Mouse (Mus musculus): ENCODE data around the gene Mettl22. TPM values are rescaled to one million over a fixed set of nuclear protein-coding genes. Genes with fewer than 3 reads are reported as not detected.

Gene Mettl22
- polyA plus RNA-seq (2014; fragmentation: Nextera tagmentation; extraction: Ambion mirVana), result 24.4 and 30.0 TPM in 2 replicates

DNA sequence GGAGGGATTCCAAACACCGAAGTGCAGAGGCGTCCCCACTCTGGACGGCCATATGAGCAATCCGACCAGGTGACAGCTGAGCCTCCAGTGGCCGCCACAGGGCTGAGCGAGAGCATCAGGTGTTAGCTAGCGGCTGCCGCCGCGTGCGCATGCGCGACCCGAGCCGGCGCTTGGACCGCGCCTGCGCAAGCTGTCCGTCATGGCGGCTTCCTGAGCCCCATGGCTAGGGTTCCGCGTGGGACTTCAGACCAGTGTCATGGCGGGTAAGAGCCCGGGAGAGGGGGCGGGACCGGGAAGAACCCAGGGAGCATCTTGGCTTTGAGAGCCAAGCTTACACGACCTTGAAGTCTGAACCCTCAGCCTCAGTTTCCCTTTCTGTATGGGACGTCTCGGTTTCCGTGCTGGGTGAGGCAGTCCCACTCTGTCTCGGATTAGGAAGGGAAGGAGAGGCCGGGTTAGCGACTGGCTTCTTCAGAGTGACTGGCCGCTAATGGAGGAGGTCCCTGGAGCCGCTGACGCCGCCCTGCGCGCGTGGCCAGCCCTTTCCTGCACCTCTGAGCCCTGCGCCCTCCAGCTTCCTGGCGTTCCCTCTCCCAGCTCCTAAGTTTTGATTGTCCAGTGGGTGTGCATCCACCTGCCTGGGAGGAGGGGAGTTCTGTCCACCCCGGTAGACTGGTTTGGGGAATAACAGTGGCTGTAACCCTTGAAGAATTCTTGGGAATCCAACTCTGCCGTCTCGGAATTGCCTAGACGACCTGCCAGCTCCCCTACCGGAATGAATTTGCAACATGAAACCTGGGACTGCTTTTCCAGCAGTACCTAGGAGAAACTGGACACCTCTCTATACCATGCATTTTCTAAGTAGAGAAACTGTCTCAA, at the start of gene Mettl22:
Gene Mettl22, plus strand, starts transcription at position 186 of the 879 bp plus-strand sequence.
- Histone ChIP-seq H3K9ac (ENCODE audit: low read length) (peak within 1 kb of the TSS; percentile 93), H3K27me3 (ENCODE audit: control insufficient read depth, insufficient read depth, low read length) (no peaks in the 10 kb centered on the region), H3K9me3 (ENCODE audit: control insufficient read depth, low read length) (no peaks in the 10 kb centered on the region), H3K4me2 (ENCODE audit: low read depth) (peak within 1 kb of the TSS; percentile 55), H3K27ac (ENCODE audit: low read depth, low read length) (peak within 1 kb of the TSS; percentile 67), H3K4me3 (ENCODE audit: low read depth, low read length) (peak within 1 kb of the TSS; percentile 78), H3K36me3 (ENCODE audit: control insufficient read depth, insufficient read depth, low read length) (no peaks in the 10 kb centered on the region; the same call in 1 of the 2 replicates), H3K4me1 (ENCODE audit: control insufficient read depth, insufficient read depth, low read length) (peaks cover 6% of the 10 kb centered on the region; the same call in 1 of the 2 replicates)
- under 1% methylated on average over 48 of the region's 48 CpGs for WGBS
- ATAC-seq (ENCODE audit: insufficient read depth, low FRiP score, low TSS enrichment) (peak; percentile 94), DNase-seq (ENCODE audit: low spot score) (peak; percentile 95)

- Histone ChIP-seq H3K9me3 (ENCODE audit: control insufficient read depth, low read length) (no peaks in the 10 kb centered on the region), H3K9ac (ENCODE audit: low read length) (no peak overlapping the region), H3K4me2 (ENCODE audit: low read depth) (no peak overlapping the region), H3K27me3 (ENCODE audit: control insufficient read depth, insufficient read depth, low read length) (peaks cover 31% of the 10 kb centered on the region), H3K4me3 (ENCODE audit: low read depth, low read length) (no peak overlapping the region), H3K4me1 (ENCODE audit: control insufficient read depth, insufficient read depth, low read length) (0 out of 2 replicates have a peak, but pooled peaks cover 4% of the 10 kb centered on the region), H3K36me3 (ENCODE audit: control insufficient read depth, insufficient read depth, low read length) (no peaks in the 10 kb centered on the region), H3K27ac (ENCODE audit: low read depth, low read length) (no peak overlapping the region)
- WGBS, result 95% methylated on average over 4 of the region's 4 CpGs
- no peak for DNase-seq (ENCODE audit: low spot score)
- ATAC-seq (ENCODE audit: insufficient read depth, low FRiP score, low TSS enrichment), result no peak
Observed at GRCm38 (mm10) chr16:8420842-8421241, 49.7 kb upstream of the Mettl22 start.

GRCm38 (mm10) chr16:8423626-8424114, 46.9 kb upstream of the Mettl22 start:
- H3K4me1 ChIP-seq (ENCODE audit: control insufficient read depth, insufficient read depth, low read length), result 0 out of 2 replicates have a peak, but pooled peaks cover 4% of the 10 kb centered on the region
- no peak overlapping the region for H3K4me3 ChIP-seq (ENCODE audit: low read depth, low read length)
- no peak for DNase-seq (ENCODE audit: low spot score)
- H3K9me3 ChIP-seq (ENCODE audit: control insufficient read depth, low read length), result no peaks in the 10 kb centered on the region
- no peak overlapping the region for H3K9ac ChIP-seq (ENCODE audit: low read length)
- no peak overlapping the region for H3K27ac ChIP-seq (ENCODE audit: low read depth, low read length)
- H3K36me3 ChIP-seq (ENCODE audit: control insufficient read depth, insufficient read depth, low read length), result no peaks in the 10 kb centered on the region
- no peak for ATAC-seq (ENCODE audit: insufficient read depth, low FRiP score, low TSS enrichment)
- H3K27me3 ChIP-seq (ENCODE audit: control insufficient read depth, insufficient read depth, low read length), result peaks cover 33% of the 10 kb centered on the region
- no peak overlapping the region for H3K4me2 ChIP-seq (ENCODE audit: low read depth)
- 41% methylated on average over 7 of the region's 7 CpGs for WGBS

- Histone ChIP-seq H3K4me3 (ENCODE audit: low read depth, low read length) (peak overlapping the region; percentile 27; the same call in 1 of the 2 replicates), H3K9ac (ENCODE audit: low read length) (no peak overlapping the region), H3K27ac (ENCODE audit: low read depth, low read length) (no peak overlapping the region), H3K4me2 (ENCODE audit: low read depth) (peak overlapping the region; percentile 48), H3K4me1 (ENCODE audit: control insufficient read depth, insufficient read depth, low read length) (0 out of 2 replicates have a peak, but pooled peaks cover 4% of the 10 kb centered on the region), H3K9me3 (ENCODE audit: control insufficient read depth, low read length) (no peaks in the 10 kb centered on the region), H3K27me3 (ENCODE audit: control insufficient read depth, insufficient read depth, low read length) (peaks cover 33% of the 10 kb centered on the region), H3K36me3 (ENCODE audit: control insufficient read depth, insufficient read depth, low read length) (no peaks in the 10 kb centered on the region)
- DNase-seq (ENCODE audit: low spot score), result no peak
- WGBS, result 3% methylated on average over 43 of the region's 43 CpGs
- no peak for ATAC-seq (ENCODE audit: insufficient read depth, low FRiP score, low TSS enrichment)
Observed at GRCm38 (mm10) chr16:8424161-8424970, 46.2 kb upstream of the Mettl22 start.

DNA sequence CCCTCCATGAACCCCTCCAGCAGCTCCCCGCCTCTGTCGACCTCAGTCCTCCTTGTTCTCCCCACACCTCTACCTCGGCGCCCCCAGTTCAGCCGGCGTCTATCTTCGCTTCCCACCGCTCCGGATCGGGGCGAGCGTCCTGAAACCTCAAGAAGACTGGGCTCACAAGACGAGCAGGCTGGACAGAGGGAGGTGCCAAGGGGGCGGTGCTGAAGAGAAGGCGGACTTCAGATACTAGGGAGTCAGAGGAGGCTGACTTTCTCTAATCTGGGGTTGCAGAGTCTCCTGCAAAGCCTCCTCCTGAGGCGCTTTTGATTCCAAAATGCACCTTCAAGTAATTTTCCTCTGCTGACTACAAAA, 45.6 kb upstream of the Mettl22 start, which contains the start of gene Tmem114:
Gene Tmem114, minus strand, starts transcription at position 166 of the 360 bp plus-strand sequence.
- ATAC-seq (ENCODE audit: insufficient read depth, low FRiP score, low TSS enrichment) (no peak), DNase-seq (ENCODE audit: low spot score) (no peak)
- H3K36me3 ChIP-seq (ENCODE audit: control insufficient read depth, insufficient read depth, low read length), result no peaks in the 10 kb centered on the region
- H3K27me3 ChIP-seq (ENCODE audit: control insufficient read depth, insufficient read depth, low read length), result peaks cover 33% of the 10 kb centered on the region
- 0 out of 2 replicates have a peak, but pooled peaks cover 4% of the 10 kb centered on the region for H3K4me1 ChIP-seq (ENCODE audit: control insufficient read depth, insufficient read depth, low read length)
- no peaks in the 10 kb centered on the region for H3K9me3 ChIP-seq (ENCODE audit: control insufficient read depth, low read length)
- H3K27ac ChIP-seq (ENCODE audit: low read depth, low read length), result no peak within 1 kb of the TSS
- H3K4me3 ChIP-seq (ENCODE audit: low read depth, low read length), result peak within 1 kb of the TSS; percentile 27; the same call in 1 of the 2 replicates
- peak within 1 kb of the TSS; percentile 48 for H3K4me2 ChIP-seq (ENCODE audit: low read depth)
- H3K9ac ChIP-seq (ENCODE audit: low read length), result no peak within 1 kb of the TSS
- WGBS, result 3% methylated on average over 16 of the region's 16 CpGs

DNA sequence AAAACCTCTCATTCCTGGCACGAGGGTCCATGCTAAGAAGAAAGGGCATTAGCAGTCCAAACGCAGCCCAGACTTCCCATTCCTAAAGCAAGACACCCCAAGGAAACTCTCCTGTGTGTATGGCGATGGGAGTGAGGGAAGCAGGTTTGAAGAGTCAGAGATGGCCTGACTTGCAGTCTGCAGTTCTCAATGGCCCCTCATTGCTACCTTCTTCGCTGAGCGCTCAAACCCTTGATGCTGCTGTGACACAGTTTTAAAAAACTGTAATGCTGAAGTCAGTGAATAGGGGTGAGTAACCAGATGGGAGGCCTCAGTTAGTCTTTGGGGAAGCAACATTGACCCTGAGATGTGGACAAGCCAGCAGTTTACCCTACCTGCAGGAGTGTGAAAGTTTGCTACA, 44.9 kb upstream of the Mettl22 start:
- Histone ChIP-seq H3K9ac (ENCODE audit: low read length) (no peak overlapping the region), H3K36me3 (ENCODE audit: control insufficient read depth, insufficient read depth, low read length) (no peaks in the 10 kb centered on the region), H3K27ac (ENCODE audit: low read depth, low read length) (no peak overlapping the region), H3K4me2 (ENCODE audit: low read depth) (no peak overlapping the region), H3K4me3 (ENCODE audit: low read depth, low read length) (no peak overlapping the region), H3K4me1 (ENCODE audit: control insufficient read depth, insufficient read depth, low read length) (0 out of 2 replicates have a peak, but pooled peaks cover 4% of the 10 kb centered on the region), H3K9me3 (ENCODE audit: control insufficient read depth, low read length) (no peaks in the 10 kb centered on the region), H3K27me3 (ENCODE audit: control insufficient read depth, insufficient read depth, low read length) (peaks cover 33% of the 10 kb centered on the region)
- DNase-seq (ENCODE audit: low spot score) (no peak), ATAC-seq (ENCODE audit: insufficient read depth, low FRiP score, low TSS enrichment) (no peak)
- WGBS, result 82% methylated on average over 5 of the region's 5 CpGs

GRCm38 (mm10) chr16:8429531-8429930, 41.1 kb upstream of the Mettl22 start:
- peaks cover 15% of the 10 kb centered on the region for H3K27me3 ChIP-seq (ENCODE audit: control insufficient read depth, insufficient read depth, low read length)

DNA sequence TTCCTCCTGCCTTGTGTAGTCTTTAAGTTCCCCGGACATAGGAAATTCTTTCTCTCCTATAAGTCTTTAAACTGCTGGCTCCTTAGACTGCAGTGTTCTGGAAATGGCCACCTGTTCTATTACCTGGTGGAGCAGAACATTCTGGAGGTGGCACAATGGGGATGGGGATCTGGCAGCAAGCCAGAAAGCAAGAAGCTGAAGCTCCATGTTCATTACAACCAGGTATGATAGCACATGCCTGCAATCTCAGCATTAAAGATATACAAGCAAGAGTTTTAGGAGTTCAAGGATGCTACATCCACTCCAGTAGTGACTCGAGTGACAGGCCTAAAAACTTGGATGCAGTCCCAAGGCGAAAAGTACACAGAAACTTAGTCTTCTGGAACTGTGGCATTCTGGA, 38.0 kb upstream of the Mettl22 start:
- Histone ChIP-seq H3K27me3 (ENCODE audit: control insufficient read depth, insufficient read depth, low read length) (no peaks in the 10 kb centered on the region), H3K4me1 (ENCODE audit: control insufficient read depth, insufficient read depth, low read length) (no peaks in the 10 kb centered on the region), H3K4me3 (ENCODE audit: low read depth, low read length) (no peak overlapping the region), H3K9me3 (ENCODE audit: control insufficient read depth, low read length) (no peaks in the 10 kb centered on the region), H3K9ac (ENCODE audit: low read length) (no peak overlapping the region), H3K27ac (ENCODE audit: low read depth, low read length) (no peak overlapping the region), H3K36me3 (ENCODE audit: control insufficient read depth, insufficient read depth, low read length) (no peaks in the 10 kb centered on the region), H3K4me2 (ENCODE audit: low read depth) (no peak overlapping the region)
- DNase-seq (ENCODE audit: low spot score), result no peak
- WGBS, result 88% methylated on average over 3 of the region's 3 CpGs
- ATAC-seq (ENCODE audit: insufficient read depth, low FRiP score, low TSS enrichment), result no peak

More at GRCm38 (mm10) chr16:8429531-8429930, 41.1 kb upstream of the Mettl22 start:
- Histone ChIP-seq H3K4me1 (ENCODE audit: control insufficient read depth, insufficient read depth, low read length) (0 out of 2 replicates have a peak, but pooled peaks cover 1% of the 10 kb centered on the region), H3K36me3 (ENCODE audit: control insufficient read depth, insufficient read depth, low read length) (no peaks in the 10 kb centered on the region), H3K4me3 (ENCODE audit: low read depth, low read length) (no peak overlapping the region), H3K9ac (ENCODE audit: low read length) (no peak overlapping the region), H3K27ac (ENCODE audit: low read depth, low read length) (no peak overlapping the region), H3K9me3 (ENCODE audit: control insufficient read depth, low read length) (no peaks in the 10 kb centered on the region), H3K4me2 (ENCODE audit: low read depth) (no peak overlapping the region)
- no peak for DNase-seq (ENCODE audit: low spot score)
- ATAC-seq (ENCODE audit: insufficient read depth, low FRiP score, low TSS enrichment), result no peak
- WGBS, result 82% methylated on average over 3 of the region's 4 CpGs

Measured in neural tube, embryonic 11.5 days (tissue).